Mouse (Mus musculus) bone marrow, adult 2 months (tissue): ENCODE measurements at regions not wholly inside any gene's neighbourhood (a gene's known extent, or its start where the extent isn't known, plus 50 kb on each side); places are given as distances from the start of the nearest gene placed in this dataset.

Experiments
- CTCF ChIP-seq: fragments of 200-500 bp; IDR thresholded peaks from 2 replicates; pipeline ENCODE4 v1.5.1; 2011; ENCODE audit warnings: low read length, control low read depth; ENCODE audit not compliant: control insufficient read depth, insufficient read depth
- POLR2A ChIP-seq: fragments of 200-500 bp; IDR thresholded peaks from 2 replicates; pipeline ENCODE4 v1.6.1; 2011; ENCODE audit warnings: low read depth, mild to moderate bottlenecking, control low read depth, low read length, borderline replicate concordance; ENCODE audit not compliant: control insufficient read depth

GRCm38 (mm10) chr2:28386784-28387183, 59.8 kb upstream of the Ppp1r26 start:
- no peak for TF ChIP-seq CTCF
- TF ChIP-seq POLR2A: no peak
